Mouse (Mus musculus) lung, postnatal 0 days (tissue): Measurements from ENCODE around the gene Tmem82. TPM values are rescaled to one million over a fixed set of nuclear protein-coding genes. Genes with fewer than 3 reads are reported as not detected.
A peak's percentile ranks its signal among the peaks of the same experiment; 100 is the strongest.

Experiments
- ATAC-seq: fragments of 200-750 bp; cut with Nextera tagmentation; 2 replicates; pipeline ENCODE4 v1.8.0; 2017; ENCODE audit warnings: moderate library complexity
- DNase-seq: peaks from one replicate; pipeline ENCODE4 v3.0.0-alpha.2; 2016; ENCODE audit warnings: low spot score
- H3K27ac ChIP-seq: fragments of 300-500 bp; sonication (generic); 2 replicates; pipeline ENCODE4 v1.5.1; 2014; ENCODE audit warnings: antibody characterized with exemption, mild to moderate bottlenecking, low read length, mixed read lengths
- H3K27me3 ChIP-seq: fragments of 300-500 bp; sonication (generic); replicated peaks from 2 replicates; pipeline ENCODE4 v1.6.1; 2014; ENCODE audit warnings: low read length, mixed read lengths; ENCODE audit not compliant: insufficient read depth
- H3K36me3 ChIP-seq: fragments of 300-500 bp; sonication (generic); 2 replicates; pipeline ENCODE4 v1.6.1; 2014; ENCODE audit warnings: low read length, mixed read lengths; ENCODE audit not compliant: insufficient read depth
- H3K4me1 ChIP-seq: fragments of 300-500 bp; sonication (generic); 2 replicates; pipeline ENCODE4 v1.6.1; 2014; ENCODE audit warnings: antibody characterized with exemption, low read depth, low read length, mixed read lengths; ENCODE audit not compliant: insufficient read depth
- H3K4me2 ChIP-seq: fragments of 300-500 bp; sonication (generic); replicated peaks from 2 replicates; pipeline ENCODE4 v1.6.1; 2014; ENCODE audit warnings: low read depth, mild to moderate bottlenecking, low read length, moderate library complexity, mixed read lengths
- H3K4me3 ChIP-seq: fragments of 300-500 bp; sonication (generic); 2 replicates; pipeline ENCODE4 v1.5.1; 2014; ENCODE audit warnings: low read depth, low read length
- H3K9ac ChIP-seq: fragments of 300-500 bp; sonication (generic); replicated peaks from 2 replicates; pipeline ENCODE4 v1.6.1; 2014; ENCODE audit warnings: low read depth, mild to moderate bottlenecking
- H3K9me3 ChIP-seq: fragments of 300-500 bp; sonication (generic); 2 replicates; pipeline ENCODE4 v1.6.1; 2016; ENCODE audit warnings: low read length, mixed read lengths
- CTCF ChIP-seq: IDR thresholded peaks from 2 replicates; pipeline ENCODE4 v1.5.1; 2016; ENCODE audit warnings: antibody characterized with exemption, mild to moderate bottlenecking
- EP300 ChIP-seq: IDR thresholded peaks from 2 replicates; pipeline ENCODE4 v1.6.1; 2016; ENCODE audit warnings: antibody characterized with exemption, mild to moderate bottlenecking, control low read depth
- WGBS: fragments of 180-500 bp; shearing (Covaris S2); extraction: QIAGEN DNeasy Blood & Tissue Kit; methylation state at CpG from one replicate; pipeline ENCODE4 v1.1.7; 2014; 5-methylcytosine and 5-hydroxymethylcytosine counted together
- polyA plus RNA-seq: library from polyadenylated mRNA; unstranded; fragments of >200 nt; fragmentation: Nextera tagmentation; extraction: Ambion mirVana; gene quantifications from 2 replicates; pipeline ENCODE4 v1.2.1, GENCODE M21; 2015

Gene Tmem82
- polyA plus RNA-seq, 1 experiment from 2014 or later, result 3.6 TPM

DNA sequence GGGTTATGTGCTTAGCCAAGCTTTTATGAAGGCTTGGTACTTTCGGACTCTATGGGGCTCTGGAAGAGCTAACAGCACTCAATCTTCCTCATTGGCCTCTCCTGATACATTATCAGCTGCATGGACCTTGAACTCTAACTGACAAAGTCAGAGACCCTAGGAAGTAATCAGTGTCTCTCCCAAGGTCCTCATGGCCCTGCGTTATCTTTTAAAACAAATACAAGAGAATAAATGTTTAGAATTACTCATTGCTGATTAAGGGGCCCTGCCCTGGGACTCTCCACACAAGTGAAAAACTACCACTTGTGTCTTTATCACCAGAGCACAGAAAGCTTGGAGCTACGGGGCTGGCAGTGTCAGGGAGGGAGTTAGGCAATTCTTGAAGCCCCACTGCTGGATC lies 39.6 kb downstream of the Tmem82 start:
- Histone ChIP-seq H3K27me3 (no peaks in the 10 kb centered on the region), H3K4me3 (no peak overlapping the region), H3K4me2 (no peak overlapping the region), H3K4me1 (peaks cover 8% of the 10 kb centered on the region; the same call in 1 of the 2 replicates), H3K36me3 (0 out of 2 replicates have a peak, but pooled peaks cover under 1% of the 10 kb centered on the region), H3K27ac (no peak overlapping the region; the same call in 1 of the 2 replicates), H3K9ac (no peak overlapping the region), H3K9me3 (no peaks in the 10 kb centered on the region)
- TF ChIP-seq EP300, result peak; percentile 54; the same call in 1 of the 2 replicates
- TF ChIP-seq CTCF, result no peak
- DNase-seq (peak; percentile 74), ATAC-seq (0 out of 2 replicates have a peak, but pooled peaks have one; percentile 13)
- WGBS, result 13% methylated on average over 3 of the region's 3 CpGs

DNA sequence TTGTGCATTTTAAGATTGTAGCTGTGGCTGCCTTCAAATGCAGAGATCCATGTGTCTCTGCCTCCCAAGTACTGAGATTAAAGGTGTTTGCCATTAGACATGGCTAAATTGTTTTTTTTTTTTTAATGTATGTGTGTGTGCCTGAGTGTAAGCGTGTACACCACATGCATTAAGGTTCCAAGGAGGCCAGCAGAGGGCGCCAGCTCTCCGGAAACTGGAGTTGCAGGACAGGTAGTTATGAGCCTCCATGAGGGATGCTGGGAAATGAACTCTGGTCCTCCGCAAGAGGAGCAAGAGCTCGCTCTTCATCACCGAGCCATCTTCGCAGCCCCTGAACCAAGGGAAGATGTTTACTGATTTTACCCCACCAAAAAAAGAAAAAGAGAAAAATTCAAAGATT lies 41.6 kb downstream of the Tmem82 start:
- no peaks in the 10 kb centered on the region for H3K36me3 ChIP-seq
- ATAC-seq (no peak), DNase-seq (no peak)
- WGBS, result 97% methylated on average over 7 of the region's 7 CpGs
- H3K4me1 ChIP-seq, result peaks cover 14% of the 10 kb centered on the region
- no peaks in the 10 kb centered on the region for H3K27me3 ChIP-seq
- H3K4me2 ChIP-seq, result no peak overlapping the region
- TF ChIP-seq EP300 (no peak), CTCF (peak; percentile 41)
- H3K4me3 ChIP-seq, result no peak overlapping the region
- H3K27ac ChIP-seq, result no peak overlapping the region
- H3K9ac ChIP-seq, result no peak overlapping the region
- H3K9me3 ChIP-seq, result no peaks in the 10 kb centered on the region

DNA sequence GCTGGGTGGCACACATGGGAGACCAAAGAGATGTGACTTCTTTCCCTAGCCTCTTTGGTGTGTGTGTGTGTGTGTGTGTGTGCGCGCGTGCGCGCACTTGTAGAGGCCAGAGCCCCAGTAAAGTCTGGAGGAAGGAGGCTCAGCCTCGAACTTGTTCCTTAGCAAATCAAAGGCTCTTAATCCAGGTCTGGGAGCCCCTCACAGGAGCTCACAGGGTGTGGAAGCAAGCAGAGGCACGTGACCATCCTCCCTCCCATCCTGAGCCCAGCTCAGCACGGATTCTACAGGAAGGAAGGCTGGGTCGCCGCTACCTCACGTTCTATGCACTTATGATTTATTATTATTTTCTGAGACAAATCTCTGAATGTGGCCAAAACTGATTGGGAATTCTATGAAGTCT lies 42.0 kb downstream of the Tmem82 start:
- no peak overlapping the region for H3K27ac ChIP-seq
- no peak for ATAC-seq
- no peak for DNase-seq
- no peaks in the 10 kb centered on the region for H3K36me3 ChIP-seq
- H3K27me3 ChIP-seq, result no peaks in the 10 kb centered on the region
- 78% methylated on average over 11 of the region's 11 CpGs for WGBS
- H3K4me1 ChIP-seq, result peaks cover 14% of the 10 kb centered on the region
- no peak overlapping the region for H3K4me2 ChIP-seq
- no peak overlapping the region for H3K4me3 ChIP-seq
- no peak overlapping the region for H3K9ac ChIP-seq
- no peaks in the 10 kb centered on the region for H3K9me3 ChIP-seq
- TF ChIP-seq EP300 (no peak), CTCF (no peak)

DNA sequence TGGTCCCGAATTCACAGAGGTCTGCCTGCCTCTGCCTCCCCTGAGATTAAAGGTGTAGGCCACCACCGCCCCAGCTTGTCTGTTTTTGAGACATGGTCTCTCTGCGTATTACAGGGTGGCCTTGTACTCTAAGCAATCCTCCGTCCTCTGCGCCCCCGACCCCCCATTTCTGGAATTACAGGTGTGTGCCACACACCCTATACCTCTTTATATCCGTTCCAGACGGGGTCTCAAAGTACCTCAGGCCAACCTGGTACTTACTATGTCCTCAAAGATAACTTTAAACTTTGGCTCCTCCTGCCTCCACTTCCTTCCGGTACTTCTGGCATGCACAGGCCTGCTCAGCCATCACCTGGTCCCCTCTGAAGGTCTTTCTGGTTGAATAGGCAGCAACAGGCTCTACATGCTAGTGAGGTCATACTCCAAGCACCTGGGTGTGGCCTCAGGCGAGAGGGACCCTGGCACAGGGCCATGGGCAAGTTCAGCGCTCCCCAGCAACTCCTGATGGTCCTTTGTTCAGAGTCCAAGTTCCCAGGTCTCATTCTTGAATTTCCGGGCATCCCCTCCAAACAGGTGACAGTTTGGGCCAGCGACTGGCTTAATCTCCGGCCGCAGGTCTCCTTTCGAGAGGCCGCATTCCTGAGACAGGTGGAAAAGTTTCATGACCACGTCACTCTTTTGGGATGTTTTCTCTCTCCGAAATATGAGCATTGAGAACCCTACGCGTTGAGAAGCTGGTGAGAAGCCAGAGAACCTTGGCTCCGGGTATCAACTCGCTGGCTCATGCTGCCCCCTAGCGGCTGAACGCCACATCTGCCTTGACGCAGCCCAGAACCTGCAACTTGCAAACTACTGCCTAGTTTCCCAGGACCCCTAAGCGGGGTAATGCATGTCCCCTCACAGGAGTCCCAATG lies 43.4 kb downstream of the Tmem82 start:
- WGBS, result 28% methylated on average over 27 of the region's 27 CpGs
- DNase-seq, result peak; percentile 97
- Histone ChIP-seq H3K4me2 (no peak overlapping the region), H3K9me3 (no peaks in the 10 kb centered on the region), H3K27ac (peak overlapping the region; percentile 96), H3K36me3 (no peaks in the 10 kb centered on the region), H3K4me1 (peaks cover 14% of the 10 kb centered on the region), H3K27me3 (no peaks in the 10 kb centered on the region), H3K9ac (no peak overlapping the region), H3K4me3 (no peak overlapping the region)
- peak; percentile 93 for TF ChIP-seq EP300
- TF ChIP-seq CTCF, result peak; percentile 94
- peak; percentile 71 for ATAC-seq

DNA sequence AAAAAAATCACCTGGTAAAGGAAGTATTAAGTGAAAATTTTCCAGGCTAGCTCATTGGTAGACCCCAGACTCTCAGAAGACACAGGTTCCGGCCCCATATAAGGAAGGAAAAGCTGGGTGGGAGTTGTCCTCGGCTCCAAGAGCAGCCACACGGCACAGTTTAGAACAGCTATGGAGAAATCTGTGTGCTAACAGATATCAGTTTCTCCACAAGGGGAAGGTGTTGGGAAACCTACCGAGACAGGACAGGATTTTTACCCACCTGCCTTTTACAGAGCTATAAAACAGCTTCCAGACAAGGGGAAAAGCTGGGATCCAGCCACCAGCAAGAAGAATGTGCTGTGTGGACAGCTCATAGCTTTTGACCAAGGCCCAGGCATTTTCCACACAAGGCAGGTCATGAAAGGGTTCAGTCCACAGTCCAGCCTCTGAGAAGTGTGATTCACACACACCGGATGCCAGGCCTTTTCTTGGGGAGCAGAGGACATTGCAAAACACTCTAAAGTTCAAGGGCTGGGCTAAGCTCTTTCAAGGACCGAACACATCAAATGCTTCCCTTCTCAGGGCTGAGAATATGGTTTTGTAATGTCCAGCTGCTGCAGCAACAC lies 45.0 kb downstream of the Tmem82 start:
- peak overlapping the region; percentile 96 for H3K27ac ChIP-seq
- peak; percentile 95 for TF ChIP-seq EP300
- peak; percentile 29 for TF ChIP-seq CTCF
- H3K36me3 ChIP-seq, result no peaks in the 10 kb centered on the region
- WGBS, result 15% methylated on average over 6 of the region's 6 CpGs
- peak; percentile 98 for DNase-seq
- H3K9ac ChIP-seq, result no peak overlapping the region
- H3K9me3 ChIP-seq, result no peaks in the 10 kb centered on the region
- no peak overlapping the region for H3K4me3 ChIP-seq
- ATAC-seq, result peak; percentile 78
- H3K27me3 ChIP-seq, result no peaks in the 10 kb centered on the region
- peak overlapping the region; percentile 15; the same call in 1 of the 2 replicates for H3K4me2 ChIP-seq
- peaks cover 14% of the 10 kb centered on the region for H3K4me1 ChIP-seq

DNA sequence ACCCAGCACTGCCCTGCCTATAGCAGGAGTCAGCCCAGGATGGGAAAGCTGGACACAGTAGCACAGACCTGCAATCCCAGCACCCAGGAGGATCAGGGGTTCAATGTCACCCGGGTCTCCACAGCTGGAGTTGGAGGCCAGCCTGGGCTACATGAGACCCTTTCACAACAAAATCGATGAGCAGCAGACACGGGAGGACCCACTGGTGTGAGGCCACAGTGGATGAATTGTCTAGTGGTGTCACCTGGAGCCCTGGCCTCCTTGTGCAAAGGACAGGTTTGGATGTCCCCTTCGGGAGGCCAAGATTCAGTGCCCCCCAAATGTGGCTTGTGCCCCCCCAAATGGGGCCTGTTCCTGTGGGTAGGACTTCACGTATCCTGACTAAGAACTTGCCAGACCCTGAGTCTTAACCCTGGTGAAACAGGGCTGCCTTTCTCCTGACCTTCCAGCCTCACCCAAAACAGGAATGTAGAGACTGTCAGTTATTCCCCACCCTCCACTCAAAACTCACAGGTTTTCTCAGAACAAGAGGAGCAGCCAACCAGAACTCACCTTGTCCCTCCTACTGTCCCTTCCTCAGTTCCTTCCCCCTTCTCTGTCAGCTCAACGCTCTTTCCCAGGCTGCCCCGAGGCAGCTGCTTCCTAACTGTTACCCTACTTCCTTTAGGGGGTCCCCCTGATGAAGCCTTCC lies 45.6 kb downstream of the Tmem82 start:
- Histone ChIP-seq H3K9ac (no peak overlapping the region), H3K27me3 (no peaks in the 10 kb centered on the region), H3K27ac (peak overlapping the region; percentile 96), H3K4me1 (peaks cover 14% of the 10 kb centered on the region), H3K4me2 (peak overlapping the region; percentile 15; the same call in 1 of the 2 replicates), H3K36me3 (no peaks in the 10 kb centered on the region), H3K9me3 (no peaks in the 10 kb centered on the region), H3K4me3 (no peak overlapping the region)
- ATAC-seq, result peak; percentile 46
- TF ChIP-seq EP300, result peak; percentile 67
- no peak for TF ChIP-seq CTCF
- DNase-seq, result peak; percentile 93
- WGBS, result 65% methylated on average over 7 of the region's 7 CpGs
